Mouse (Mus musculus): ENCODE data around the gene Pard3. TPM values are rescaled to one million over a fixed set of nuclear protein-coding genes. Genes with fewer than 3 reads are reported as not detected.
A peak's percentile ranks its signal among the peaks of the same experiment; 100 is the strongest.

Pard3 gene
- total and polyA plus RNA-seq, 2 experiments from 2014 or later, result 11.9 to 29.7 TPM

GRCm38 (mm10) chr8:127065113-127065473 is 1.4 kb downstream of the Pard3 start:
- WGBS, result 4% methylated on average over 10 of the region's 10 CpGs
- DNase-seq (ENCODE audit: low spot score), result no peak

DNA sequence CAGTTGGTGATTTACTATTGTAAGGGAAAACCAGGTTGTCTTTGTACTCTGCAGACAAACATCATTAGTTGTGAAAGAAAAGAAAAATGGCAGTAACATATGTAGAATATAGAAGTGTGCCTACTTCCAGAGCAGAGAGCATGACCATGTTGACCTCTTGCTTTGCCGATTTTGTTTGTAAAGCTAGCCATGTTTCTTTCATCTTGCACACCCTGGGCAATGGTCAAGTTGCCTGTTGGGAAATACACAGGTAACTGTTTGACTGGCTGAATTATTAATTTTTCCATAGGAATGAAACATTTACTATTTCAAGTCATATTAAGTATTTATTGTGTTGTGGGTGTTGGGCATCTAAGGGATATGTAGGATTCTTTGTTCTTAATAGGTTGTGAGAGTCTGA is 2.1 kb downstream of the Pard3 start:
- Histone ChIP-seq H3K27me3 (ENCODE audit: insufficient read depth, low read length) (no peaks in the 10 kb centered on the region), H3K27ac (ENCODE audit: low read depth, low read length) (no peak overlapping the region), H3K4me3 (ENCODE audit: low read depth, low read length) (peak overlapping the region; percentile 96; the same call in 1 of the 2 replicates), H3K4me1 (ENCODE audit: insufficient read depth, low read length) (peaks cover 4% of the 10 kb centered on the region), H3K9me3 (ENCODE audit: low read length) (no peaks in the 10 kb centered on the region), H3K4me2 (ENCODE audit: low read depth, low read length, poor library complexity, severe bottlenecking) (peak overlapping the region; percentile 85), H3K9ac (replicated peaks; ENCODE audit: low read length, poor library complexity, severe bottlenecking) (no peak overlapping the region), H3K36me3 (ENCODE audit: insufficient read depth, low read length) (no peaks in the 10 kb centered on the region)
- DNase-seq (ENCODE audit: low spot score), result no peak
- no peak for ATAC-seq (ENCODE audit: low FRiP score)
- 51% methylated on average over 1 of the region's 1 CpGs for WGBS
- no peak for TF ChIP-seq CTCF (IDR thresholded peaks at IDR 0.05)

More at GRCm38 (mm10) chr8:127065113-127065473, 1.4 kb downstream of the Pard3 start:
- Histone ChIP-seq H3K27ac (ENCODE audit: low read depth, low read length) (peak overlapping the region; percentile 85), H3K4me1 (ENCODE audit: insufficient read depth, low read length) (peaks cover 4% of the 10 kb centered on the region), H3K4me2 (ENCODE audit: low read depth, low read length, poor library complexity, severe bottlenecking) (peak overlapping the region; percentile 85), H3K27me3 (ENCODE audit: insufficient read depth, low read length) (no peaks in the 10 kb centered on the region), H3K36me3 (ENCODE audit: insufficient read depth, low read length) (no peaks in the 10 kb centered on the region), H3K4me3 (ENCODE audit: low read depth, low read length) (peak overlapping the region; percentile 96), H3K9me3 (ENCODE audit: low read length) (no peaks in the 10 kb centered on the region), H3K9ac (replicated peaks; ENCODE audit: low read length, poor library complexity, severe bottlenecking) (peak overlapping the region; percentile 84)
- ATAC-seq (ENCODE audit: low FRiP score), result no peak
- TF ChIP-seq CTCF (IDR thresholded peaks at IDR 0.05), result no peak

DNA sequence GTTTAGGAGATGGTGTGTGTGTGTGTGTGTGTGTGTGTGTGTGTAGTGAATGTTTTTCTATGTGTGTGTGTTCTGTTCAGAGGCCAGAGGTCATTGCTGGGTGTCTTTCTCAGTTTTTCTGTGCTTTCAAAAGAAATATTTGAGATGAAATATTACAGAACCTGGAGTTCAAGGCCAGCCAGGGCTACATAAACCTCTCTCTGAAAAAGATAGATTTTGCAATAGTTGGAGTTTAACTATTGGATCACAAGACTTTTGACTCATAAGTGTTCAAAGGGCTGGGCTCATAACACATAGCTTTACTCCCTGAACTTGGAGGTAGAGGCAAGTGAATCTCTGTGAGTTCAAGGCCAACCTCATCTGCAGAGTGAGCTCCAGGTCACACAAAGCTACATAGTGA is 2.8 kb downstream of the Pard3 start:
- no peak overlapping the region for H3K4me3 ChIP-seq (ENCODE audit: low read depth, low read length)
- ATAC-seq (ENCODE audit: low FRiP score) (no peak), DNase-seq (ENCODE audit: low spot score) (no peak)
- no peaks in the 10 kb centered on the region for H3K9me3 ChIP-seq (ENCODE audit: low read length)
- H3K27ac ChIP-seq (ENCODE audit: low read depth, low read length), result no peak overlapping the region
- H3K9ac ChIP-seq (replicated peaks; ENCODE audit: low read length, poor library complexity, severe bottlenecking), result no peak overlapping the region
- H3K4me2 ChIP-seq (ENCODE audit: low read depth, low read length, poor library complexity, severe bottlenecking), result no peak overlapping the region
- no peaks in the 10 kb centered on the region for H3K36me3 ChIP-seq (ENCODE audit: insufficient read depth, low read length)
- H3K4me1 ChIP-seq (ENCODE audit: insufficient read depth, low read length), result peaks cover 4% of the 10 kb centered on the region
- TF ChIP-seq CTCF (IDR thresholded peaks at IDR 0.05), result no peak
- no peaks in the 10 kb centered on the region for H3K27me3 ChIP-seq (ENCODE audit: insufficient read depth, low read length)

- H3K4me2 ChIP-seq (ENCODE audit: low read depth, low read length, poor library complexity, severe bottlenecking), result no peak overlapping the region
- no peaks in the 10 kb centered on the region for H3K36me3 ChIP-seq (ENCODE audit: insufficient read depth, low read length)
- H3K27me3 ChIP-seq (ENCODE audit: insufficient read depth, low read length), result no peaks in the 10 kb centered on the region
- no peaks in the 10 kb centered on the region for H3K9me3 ChIP-seq (ENCODE audit: low read length)
- no peak overlapping the region for H3K9ac ChIP-seq (replicated peaks; ENCODE audit: low read length, poor library complexity, severe bottlenecking)
- no peak for TF ChIP-seq CTCF (IDR thresholded peaks at IDR 0.05)
- DNase-seq (ENCODE audit: low spot score), result no peak
- H3K27ac ChIP-seq (ENCODE audit: low read depth, low read length), result no peak overlapping the region
- H3K4me3 ChIP-seq (ENCODE audit: low read depth, low read length), result no peak overlapping the region
- ATAC-seq (ENCODE audit: low FRiP score), result no peak
- no peaks in the 10 kb centered on the region; the same call in none of the 2 replicates for H3K4me1 ChIP-seq (ENCODE audit: insufficient read depth, low read length)
- WGBS, result 91% methylated on average over 3 of the region's 3 CpGs
Observed at GRCm38 (mm10) chr8:127068719-127069118, 5.0 kb downstream of the Pard3 start.

DNA sequence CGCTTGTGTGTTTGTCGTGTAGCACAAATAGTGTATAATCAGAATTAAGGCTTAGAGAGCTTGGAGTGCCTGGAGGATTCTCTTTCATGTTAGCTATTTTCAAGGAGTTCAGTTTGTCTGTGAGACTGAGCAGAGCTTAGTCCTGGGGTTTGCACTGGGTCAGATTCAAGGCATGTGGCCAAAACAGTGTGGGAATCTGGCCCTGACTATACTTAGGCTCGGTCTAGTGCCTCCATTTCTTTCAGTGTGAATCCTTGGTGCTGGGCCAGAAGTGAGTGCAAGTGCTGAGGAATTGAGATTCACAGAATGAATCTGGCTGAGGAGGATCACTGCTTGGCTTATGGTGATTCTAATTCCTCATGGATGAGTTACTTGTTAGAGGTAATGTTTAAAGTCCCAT is 6.5 kb downstream of the Pard3 start:
- Histone ChIP-seq H3K9me3 (ENCODE audit: low read length) (no peaks in the 10 kb centered on the region), H3K4me3 (ENCODE audit: low read depth, low read length) (no peak overlapping the region), H3K27me3 (ENCODE audit: insufficient read depth, low read length) (no peaks in the 10 kb centered on the region), H3K27ac (ENCODE audit: low read depth, low read length) (no peak overlapping the region; the same call in 1 of the 2 replicates), H3K36me3 (ENCODE audit: insufficient read depth, low read length) (no peaks in the 10 kb centered on the region), H3K9ac (replicated peaks; ENCODE audit: low read length, poor library complexity, severe bottlenecking) (no peak overlapping the region), H3K4me1 (ENCODE audit: insufficient read depth, low read length) (no peaks in the 10 kb centered on the region; the same call in none of the 2 replicates), H3K4me2 (ENCODE audit: low read depth, low read length, poor library complexity, severe bottlenecking) (no peak overlapping the region)
- DNase-seq (ENCODE audit: low spot score), result peak; percentile 85
- 51% methylated on average over 3 of the region's 3 CpGs for WGBS
- TF ChIP-seq CTCF (IDR thresholded peaks at IDR 0.05), result no peak
- ATAC-seq (ENCODE audit: low FRiP score), result no peak

GRCm38 (mm10) chr8:127073052-127073618 is 9.4 kb downstream of the Pard3 start:
- no peak overlapping the region for H3K4me2 ChIP-seq (ENCODE audit: low read depth, low read length, poor library complexity, severe bottlenecking)
- no peak overlapping the region for H3K9ac ChIP-seq (replicated peaks; ENCODE audit: low read length, poor library complexity, severe bottlenecking)
- WGBS, result 62% methylated on average over 5 of the region's 5 CpGs
- DNase-seq (ENCODE audit: low spot score) (peak; percentile 44), ATAC-seq (ENCODE audit: low FRiP score) (no peak)
- no peaks in the 10 kb centered on the region for H3K9me3 ChIP-seq (ENCODE audit: low read length)
- H3K27ac ChIP-seq (ENCODE audit: low read depth, low read length), result no peak overlapping the region
- TF ChIP-seq CTCF (IDR thresholded peaks at IDR 0.05), result no peak
- no peaks in the 10 kb centered on the region for H3K36me3 ChIP-seq (ENCODE audit: insufficient read depth, low read length)
- H3K4me1 ChIP-seq (ENCODE audit: insufficient read depth, low read length), result no peaks in the 10 kb centered on the region; the same call in 1 of the 2 replicates
- H3K27me3 ChIP-seq (ENCODE audit: insufficient read depth, low read length), result no peaks in the 10 kb centered on the region
- no peak overlapping the region for H3K4me3 ChIP-seq (ENCODE audit: low read depth, low read length)

Measured in midbrain, postnatal 0 days (tissue).